Mouse (Mus musculus) CH12.LX (cell line): ENCODE measurements around the gene Etv1. TPM values are rescaled to one million over a fixed set of nuclear protein-coding genes. Genes with fewer than 3 reads are reported as not detected.
A peak's percentile ranks its signal among the peaks of the same experiment; 100 is the strongest.

Source experiments
- DNase-seq: peaks from one replicate; pipeline ENCODE4 v3.0.0-alpha.2; 2013; ENCODE audit errors: extremely low read depth
- H3K27ac ChIP-seq: 2 replicates; pipeline ENCODE4 v1.5.1; 2012; ENCODE audit warnings: low read depth, mild to moderate bottlenecking, control low read depth, moderate library complexity; ENCODE audit not compliant: insufficient read depth
- H3K27me3 ChIP-seq: replicated peaks from 2 replicates; pipeline ENCODE3; 2012; ENCODE audit warnings: inconsistent platforms
- H3K36me3 ChIP-seq, 2 experiments: replicated peaks in 1 of 2; 2 replicates each; pipeline versions ENCODE3 to v1.6.1; 2012; ENCODE audit warnings: inconsistent platforms in 1 of 2, low read length in 1 of 2, mild to moderate bottlenecking in 1 of 2, mixed read lengths in 1 of 2, moderate library complexity in 1 of 2; ENCODE audit not compliant: control insufficient read depth in 1 of 2, insufficient read depth in 1 of 2
- H3K4me1 ChIP-seq, 2 experiments: 2 replicates each; pipeline ENCODE4 v1.6.1; 2012; ENCODE audit warnings: inconsistent platforms in 1 of 2, moderate library complexity in 1 of 2; ENCODE audit not compliant: insufficient read depth in 2 of 2, control insufficient read depth in 1 of 2
- H3K4me2 ChIP-seq: 2 replicates; pipeline ENCODE4 v1.6.1; 2012; ENCODE audit warnings: low read depth, mild to moderate bottlenecking, control low read depth; ENCODE audit not compliant: poor library complexity, insufficient read depth, severe bottlenecking
- H3K4me3 ChIP-seq, 3 experiments: fragments of 150-350 bp in 1 of 3; sonication (generic) in 1 of 3; replicated peaks in 1 of 3; 2 replicates each; pipeline versions ENCODE3 to v1.5.1; 2011 to 2012; ENCODE audit warnings: low read depth in 2 of 3, low read length in 2 of 3, mild to moderate bottlenecking in 2 of 3, moderate library complexity in 2 of 3, control low read depth in 1 of 3, improper control_type of control experiment in 1 of 3, inconsistent platforms in 1 of 3, mixed read lengths in 1 of 3; ENCODE audit not compliant: poor library complexity in 1 of 3
- H3K79me2 ChIP-seq: replicated peaks from 2 replicates; pipeline ENCODE4 v1.6.1; 2012; ENCODE audit warnings: mild to moderate bottlenecking, moderate library complexity; ENCODE audit not compliant: control insufficient read depth, poor library complexity, insufficient read depth, severe bottlenecking; ENCODE audit errors: extremely low read depth
- H3K9ac ChIP-seq: 2 replicates; pipeline ENCODE4 v1.6.1; 2012; ENCODE audit warnings: low read depth, mild to moderate bottlenecking, control low read depth, moderate library complexity; ENCODE audit not compliant: insufficient read depth
- H3K9me3 ChIP-seq: replicated peaks from 2 replicates; pipeline ENCODE3; 2012; ENCODE audit warnings: low read length, inconsistent platforms, mixed read lengths
- CHD1 ChIP-seq: IDR thresholded peaks from 2 replicates; pipeline ENCODE4 v1.6.1; 2012; ENCODE audit warnings: low read depth, low read length, improper control_type of control experiment, inconsistent platforms
- CHD2 ChIP-seq: IDR thresholded peaks from 2 replicates; pipeline ENCODE4 v1.6.1; 2011; ENCODE audit warnings: low read length, improper control_type of control experiment
- E2F4 ChIP-seq: IDR thresholded peaks from 2 replicates; pipeline ENCODE4 v1.6.1; 2011; ENCODE audit warnings: low read depth, low read length, improper control_type of control experiment; ENCODE audit not compliant: insufficient replicate concordance
- ELF1 ChIP-seq: IDR thresholded peaks from 2 replicates; pipeline ENCODE4 v1.6.1; 2014; ENCODE audit warnings: low read depth, mild to moderate bottlenecking, inconsistent platforms, low read length, improper control_type of control experiment
- EP300 ChIP-seq: IDR thresholded peaks from 2 replicates; pipeline ENCODE4 v1.6.1; 2011; ENCODE audit warnings: low read length, improper control_type of control experiment
- ETS1 ChIP-seq: conservative IDR thresholded peaks from 2 replicates; pipeline ENCODE4 v1.6.1; 2012; ENCODE audit warnings: low read depth, mild to moderate bottlenecking, inconsistent platforms, low read length, improper control_type of control experiment, moderate library complexity
- GABPA ChIP-seq: IDR thresholded peaks from 2 replicates; pipeline ENCODE4 v1.6.1; 2012; ENCODE audit warnings: low read depth, low read length, improper control_type of control experiment, inconsistent platforms; ENCODE audit not compliant: insufficient replicate concordance
- HCFC1 ChIP-seq: IDR thresholded peaks from 2 replicates; pipeline ENCODE4 v1.6.1; 2012; ENCODE audit warnings: low read depth, mild to moderate bottlenecking, inconsistent platforms, low read length, improper control_type of control experiment
- IRF4 ChIP-seq: IDR thresholded peaks from 2 replicates; pipeline ENCODE4 v1.6.1; 2014; ENCODE audit warnings: low read depth, mild to moderate bottlenecking, inconsistent platforms, low read length, improper control_type of control experiment
- JUN ChIP-seq: IDR thresholded peaks from 2 replicates; pipeline ENCODE4 v1.6.1; 2011; ENCODE audit warnings: low read depth, mild to moderate bottlenecking, low read length, improper control_type of control experiment, moderate library complexity; ENCODE audit not compliant: insufficient read depth
- JUND ChIP-seq: conservative IDR thresholded peaks from 2 replicates; pipeline ENCODE4 v1.6.1; 2011; ENCODE audit warnings: low read depth, low read length, improper control_type of control experiment
- MAFK ChIP-seq: IDR thresholded peaks from 2 replicates; pipeline ENCODE4 v1.6.1; 2011; ENCODE audit warnings: low read length, improper control_type of control experiment; ENCODE audit not compliant: insufficient replicate concordance
- MEF2A ChIP-seq: IDR thresholded peaks from 2 replicates; pipeline ENCODE4 v1.6.1; 2014; ENCODE audit warnings: low read depth, mild to moderate bottlenecking, inconsistent platforms, low read length, improper control_type of control experiment, borderline replicate concordance
- NELFE ChIP-seq: IDR thresholded peaks from 2 replicates; pipeline ENCODE4 v1.6.1; 2011; ENCODE audit warnings: low read depth, low read length, improper control_type of control experiment
- NRF1 ChIP-seq: IDR thresholded peaks from 2 replicates; pipeline ENCODE4 v1.6.1; 2014; ENCODE audit warnings: low read depth, mild to moderate bottlenecking, inconsistent platforms, low read length, improper control_type of control experiment, moderate library complexity
- PAX5 ChIP-seq: IDR thresholded peaks from 2 replicates; pipeline ENCODE4 v1.6.1; 2012; ENCODE audit warnings: low read length, inconsistent platforms, mixed read lengths
- POLR2A ChIP-seq: IDR thresholded peaks from 2 replicates; pipeline ENCODE4 v1.6.1; 2011; ENCODE audit warnings: low read depth, mild to moderate bottlenecking, improper control_type of control experiment, low read length
- POLR2AphosphoS2 ChIP-seq: IDR thresholded peaks from 2 replicates; pipeline ENCODE4 v1.6.1; 2011; ENCODE audit warnings: low read depth, low read length, improper control_type of control experiment
- RAD21 ChIP-seq: IDR thresholded peaks from 2 replicates; pipeline ENCODE4 v1.6.1; 2011; ENCODE audit warnings: low read depth, mild to moderate bottlenecking, low read length, improper control_type of control experiment, moderate library complexity
- RCOR1 ChIP-seq: conservative IDR thresholded peaks from 2 replicates; pipeline ENCODE4 v1.6.1; 2012; ENCODE audit warnings: low read depth, mild to moderate bottlenecking, inconsistent platforms, low read length, improper control_type of control experiment
- TBP ChIP-seq: conservative IDR thresholded peaks from 2 replicates; pipeline ENCODE4 v1.6.1; 2011; ENCODE audit warnings: low read depth, low read length, improper control_type of control experiment
- TCF12 ChIP-seq: IDR thresholded peaks from 2 replicates; pipeline ENCODE4 v1.6.1; 2014; ENCODE audit warnings: low read depth, mild to moderate bottlenecking, inconsistent platforms, low read length, improper control_type of control experiment
- USF2 ChIP-seq: conservative IDR thresholded peaks from 2 replicates; pipeline ENCODE4 v1.6.1; 2011; ENCODE audit warnings: low read depth, low read length, improper control_type of control experiment
- ZKSCAN1 ChIP-seq: IDR thresholded peaks from 2 replicates; pipeline ENCODE4 v1.6.1; 2012; ENCODE audit warnings: low read depth, inconsistent platforms, low read length, improper control_type of control experiment, borderline replicate concordance
- ZMIZ1 ChIP-seq: IDR thresholded peaks from 2 replicates; pipeline ENCODE4 v1.6.1; 2012; ENCODE audit warnings: low read depth, mild to moderate bottlenecking, inconsistent platforms, low read length, improper control_type of control experiment
- ZNF384 ChIP-seq: IDR thresholded peaks from 2 replicates; pipeline ENCODE4 v1.6.1; 2012; ENCODE audit warnings: low read depth, low read length, improper control_type of control experiment, inconsistent platforms
- dilution Hi-C: fragments of 300-500 bp; cut with MboI; formaldehyde crosslinking; loops from 2 replicates; pipeline ENCODE4 v1.14.3; 2020; ENCODE audit warnings: low sequenced_read_pairs; ENCODE audit not compliant: extremely low pct_unique_long_range_greater_than_20kb, extremely low pct_ligation_motif_present
- in situ Hi-C: fragments of 300-500 bp; cut with MboI; formaldehyde crosslinking; loops from 3 replicates; pipeline ENCODE4 v1.14.3; 2019; ENCODE audit warnings: low sequenced_read_pairs, low pct_ligation_motif_present, low pct_unique_long_range_greater_than_20kb, mixed read lengths
- polyA plus RNA-seq: library from polyadenylated mRNA; unstranded; fragments of >175 nt; gene quantifications from 2 replicates; pipeline ENCODE4 v1.2.1, GENCODE M21; 2012; ENCODE audit warnings: low read depth; ENCODE audit not compliant: insufficient read length
- total RNA-seq, 2 experiments: library from RNA; depleted of rRNA; stranded (reverse); fragments of 300-350 nt in 1 of 2; fragments of >200 nt in 1 of 2; gene quantifications; 2 replicates each; pipeline ENCODE4 v1.2.3; 2012 to 2014

Gene Etv1
- total and polyA plus RNA-seq, 3 experiments, result 3.4 to 5.4 (median 4.4) TPM

GRCm38 (mm10) chr12:38729661-38730060 lies 49.5 kb upstream of the Etv1 start:
- H3K79me2 ChIP-seq, result no peaks in the 10 kb centered on the region
- H3K4me2 ChIP-seq, result no peak overlapping the region
- dilution Hi-C loops, result no loop called here
- no peak overlapping the region for H3K27ac ChIP-seq
- H3K9ac ChIP-seq, result no peak overlapping the region
- peak; percentile 4 for DNase-seq
- in situ Hi-C loops, result no loop called here
- H3K4me3 ChIP-seq, result no peak overlapping the region
- H3K27me3 ChIP-seq, result no peaks in the 10 kb centered on the region
- peaks cover 0 to 11% of the 10 kb centered on the region in 2 experiments; a peak in 3 of 4 replicates for H3K4me1 ChIP-seq
- no peaks in the 10 kb centered on the region for H3K9me3 ChIP-seq
- H3K36me3 ChIP-seq, result no peaks in the 10 kb centered on the region
- TF ChIP-seq ZNF384 (no peak), POLR2A (no peak), MEF2A (no peak), MAFK (no peak), TBP (no peak), POLR2AphosphoS2 (no peak), NRF1 (no peak), GABPA (no peak), ZMIZ1 (no peak), IRF4 (no peak), JUND (no peak), CHD2 (no peak), NELFE (no peak), EP300 (no peak), CHD1 (no peak), ETS1 (no peak), E2F4 (no peak), RCOR1 (no peak)
- TF ChIP-seq, all 38 proteins: peak for 0

DNA sequence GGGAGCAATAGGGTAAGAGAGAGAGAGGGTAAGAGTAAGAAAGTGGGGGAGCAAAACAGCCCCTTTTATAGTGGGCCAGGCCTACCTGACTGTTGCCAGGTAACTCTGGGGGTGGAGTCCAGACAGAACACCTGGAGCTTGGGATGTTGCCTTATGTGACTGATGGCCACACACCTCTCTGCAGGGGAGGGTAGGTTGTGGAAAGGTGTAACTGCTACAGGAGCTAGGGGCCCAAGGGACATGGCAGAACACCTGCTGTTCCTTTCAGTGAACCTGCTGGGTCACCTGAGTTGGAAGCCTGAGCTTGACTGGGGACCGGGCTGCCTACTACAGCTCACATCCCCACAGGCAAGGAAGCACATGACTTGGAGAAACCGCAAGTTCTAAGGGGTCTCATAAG lies 48.4 kb upstream of the Etv1 start:
- Histone ChIP-seq H3K9me3 (no peaks in the 10 kb centered on the region), H3K36me3 (no peaks in the 10 kb centered on the region), H3K79me2 (no peaks in the 10 kb centered on the region)
- TF ChIP-seq USF2 (no peak), JUN (no peak), POLR2A (no peak), TCF12 (no peak), CHD1 (no peak), IRF4 (no peak), PAX5 (no peak), CHD2 (no peak), HCFC1 (no peak), E2F4 (no peak), ELF1 (no peak), JUND (no peak), ETS1 (no peak), RAD21 (no peak), GABPA (no peak), NELFE (no peak), RCOR1 (no peak), ZKSCAN1 (no peak)
- TF ChIP-seq, all 38 proteins: peak for 0
- H3K4me1 ChIP-seq, result peaks cover 0 to 11% of the 10 kb centered on the region in 2 experiments; a peak in 3 of 4 replicates
- DNase-seq, result no peak
- no peak overlapping the region for H3K9ac ChIP-seq
- H3K4me2 ChIP-seq, result no peak overlapping the region
- in situ Hi-C loops, result no loop called here
- dilution Hi-C loops, result no loop called here
- H3K27me3 ChIP-seq, result no peaks in the 10 kb centered on the region
- H3K4me3 ChIP-seq, result no peak overlapping the region
- H3K27ac ChIP-seq, result no peak overlapping the region
